Mouse (Mus musculus) right cerebral cortex, postnatal 14 days (tissue): ENCODE measurements around the gene Pym1.

ENCODE experiments used
- DNase-seq: peaks from one replicate; pipeline ENCODE4 v3.0.0; 2022

The Pym1 gene

GRCm38 (mm10) chr10:128745946-128746613 lies 1.6 kb upstream of the Pym1 start:
- DNase-seq, result no peak

- DNase-seq, result no peak
Measured at GRCm38 (mm10) chr10:128746972-128747645, 580 bp upstream of the Pym1 start.

DNA sequence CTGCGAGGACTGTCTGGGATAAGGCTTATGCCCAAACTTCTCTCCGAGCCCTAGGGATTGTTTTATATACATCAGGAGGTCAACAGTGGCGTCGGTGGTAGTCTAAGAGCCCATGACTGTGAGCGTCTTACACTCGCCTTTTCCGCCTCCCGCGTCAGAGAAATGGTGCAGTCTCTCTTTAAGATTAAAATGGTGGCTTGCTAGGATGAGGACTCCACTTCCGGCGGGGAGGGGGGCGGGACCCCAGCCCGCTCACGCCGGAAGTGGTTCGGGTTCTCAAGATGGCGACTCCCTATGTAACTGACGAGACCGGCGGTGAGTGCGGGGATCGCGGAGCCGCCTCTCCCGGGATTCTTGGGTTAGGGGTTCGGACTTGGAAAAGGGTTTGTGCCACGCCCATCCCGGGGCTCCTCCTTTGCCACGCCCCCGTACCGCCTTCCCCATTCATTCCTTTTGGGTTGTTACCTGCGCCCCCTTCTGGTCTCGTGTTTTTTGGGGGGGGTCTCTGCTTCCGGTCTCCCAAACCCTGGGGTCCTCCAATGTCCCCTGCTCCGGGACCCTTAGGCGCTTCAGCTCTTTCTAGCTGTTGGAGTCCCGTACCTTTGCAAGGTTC lies 669 bp downstream of the Pym1 start:
- DNase-seq, result peak; percentile 66

DNA sequence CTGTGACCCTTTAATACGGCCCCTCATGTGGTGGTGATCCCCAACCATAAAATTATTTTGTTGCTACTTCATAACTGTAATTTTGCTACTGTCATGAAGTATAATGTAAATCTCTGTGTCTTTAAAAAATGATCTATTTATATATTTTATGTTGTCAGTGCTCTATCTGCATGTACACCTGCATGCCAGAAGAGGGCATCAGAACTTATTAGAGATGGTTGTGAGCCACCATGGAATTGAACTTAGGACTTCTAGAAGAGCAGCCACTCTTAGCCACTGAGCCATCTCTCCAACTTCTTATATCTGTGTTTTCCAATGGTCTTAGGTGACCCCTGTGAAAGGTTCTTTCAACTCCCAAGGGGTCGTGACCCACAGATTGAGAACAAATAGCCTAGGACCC lies 25.2 kb downstream of the Pym1 start:
- DNase-seq, result no peak

GRCm38 (mm10) chr10:128773685-128774084 lies 26.0 kb downstream of the Pym1 start:
- DNase-seq, result no peak

GRCm38 (mm10) chr10:128778441-128778840 lies 30.8 kb downstream of the Pym1 start:
- DNase-seq, result no peak

- DNase-seq, result no peak
Measured at GRCm38 (mm10) chr10:128779011-128779795, 31.5 kb downstream of the Pym1 start.

- DNase-seq, result no peak
Measured at GRCm38 (mm10) chr10:128780200-128780599, 32.5 kb downstream of the Pym1 start.

- DNase-seq, result no peak
Measured at GRCm38 (mm10) chr10:128790398-128791124, 42.9 kb downstream of the Pym1 start, which contains the start of gene Mmp19. TSS of gene Mmp19 (plus strand) at chr10:128790910.

GRCm38 (mm10) chr10:128792041-128792440 lies 44.4 kb downstream of the Pym1 start:
- no peak for DNase-seq

- no peak for DNase-seq
Measured at GRCm38 (mm10) chr10:128793258-128793657, 45.6 kb downstream of the Pym1 start.

- DNase-seq, result no peak
Measured at GRCm38 (mm10) chr10:128794391-128794790, 46.7 kb downstream of the Pym1 start.

DNA sequence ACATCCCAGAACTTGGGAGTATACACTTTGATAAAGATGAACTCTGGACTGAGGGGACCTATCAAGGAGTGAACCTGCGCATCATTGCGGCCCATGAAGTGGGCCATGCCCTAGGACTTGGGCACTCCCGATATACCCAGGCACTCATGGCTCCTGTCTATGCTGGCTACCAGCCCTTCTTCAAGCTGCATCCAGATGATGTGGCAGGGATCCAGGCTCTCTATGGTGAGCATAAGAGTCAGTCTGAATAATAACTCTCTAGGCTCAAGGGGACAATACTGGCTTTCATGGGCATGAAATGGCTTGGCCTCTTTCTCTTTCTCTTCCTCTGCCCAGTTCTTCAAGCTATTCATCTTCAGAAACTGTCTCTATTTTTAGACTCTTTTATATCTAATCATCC lies 47.9 kb downstream of the Pym1 start:
- no peak for DNase-seq

- no peak for DNase-seq
Measured at GRCm38 (mm10) chr10:128798676-128799075, 51.0 kb downstream of the Pym1 start.

- no peak for DNase-seq
Measured at GRCm38 (mm10) chr10:128801981-128802495, 54.3 kb downstream of the Pym1 start.

- DNase-seq, result no peak
Measured at GRCm38 (mm10) chr10:128802956-128803355, 55.3 kb downstream of the Pym1 start.

DNA sequence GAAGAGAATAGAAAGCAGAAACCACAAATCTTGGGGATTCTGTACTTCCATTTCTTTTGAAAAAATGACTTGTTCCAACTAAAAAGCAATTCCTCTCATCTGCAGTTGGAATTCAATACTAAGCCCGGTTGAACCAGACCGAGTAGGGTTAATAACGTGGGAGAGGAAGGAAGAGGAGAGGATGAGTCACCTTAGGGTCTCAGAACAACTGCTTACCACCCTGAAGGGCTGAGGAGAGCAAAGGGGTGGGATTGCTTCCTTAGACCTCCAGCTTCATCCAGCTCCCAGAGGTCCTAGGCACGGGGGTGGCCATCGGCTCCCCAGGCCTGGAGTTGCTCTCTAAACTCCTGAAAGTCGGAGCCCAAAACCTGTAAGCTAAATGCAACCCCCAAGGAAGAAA lies 55.7 kb downstream of the Pym1 start:
- DNase-seq, result no peak

DNA sequence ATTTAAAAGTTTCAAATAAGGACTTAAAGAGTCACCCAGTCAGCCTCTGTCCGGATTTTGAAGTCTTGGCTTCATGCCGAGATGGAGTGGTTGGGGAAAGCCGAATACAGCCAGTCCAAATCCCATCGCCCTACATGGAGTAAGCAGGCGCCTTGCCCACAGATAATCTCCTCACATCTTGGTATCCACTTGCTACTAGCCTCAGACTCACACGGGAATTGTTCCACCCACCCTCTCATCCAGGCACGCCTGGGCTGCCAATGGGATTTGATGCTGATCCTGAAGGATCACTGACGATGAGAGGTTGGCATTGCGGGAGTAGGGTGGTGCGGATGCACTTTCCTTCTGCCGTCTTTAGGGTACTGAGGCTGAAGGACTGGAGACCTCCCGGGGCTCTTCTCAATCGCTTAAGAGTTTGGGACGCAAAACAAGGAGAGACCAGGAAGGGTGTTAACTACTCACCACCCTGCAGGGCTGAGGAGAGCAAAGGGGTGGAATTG lies 56.1 kb downstream of the Pym1 start, which contains the start of gene Dnajc14:
Dnajc14 (plus strand) TSS at position 292 of the 500 bp plus-strand sequence.
- DNase-seq, result peak; percentile 60

- DNase-seq, result peak; percentile 73
Measured at GRCm38 (mm10) chr10:128804271-128805091, 56.8 kb downstream of the Pym1 start, which contains the start of gene Tmem198b. TSS of gene Tmem198b (minus strand) at chr10:128804370.

DNA sequence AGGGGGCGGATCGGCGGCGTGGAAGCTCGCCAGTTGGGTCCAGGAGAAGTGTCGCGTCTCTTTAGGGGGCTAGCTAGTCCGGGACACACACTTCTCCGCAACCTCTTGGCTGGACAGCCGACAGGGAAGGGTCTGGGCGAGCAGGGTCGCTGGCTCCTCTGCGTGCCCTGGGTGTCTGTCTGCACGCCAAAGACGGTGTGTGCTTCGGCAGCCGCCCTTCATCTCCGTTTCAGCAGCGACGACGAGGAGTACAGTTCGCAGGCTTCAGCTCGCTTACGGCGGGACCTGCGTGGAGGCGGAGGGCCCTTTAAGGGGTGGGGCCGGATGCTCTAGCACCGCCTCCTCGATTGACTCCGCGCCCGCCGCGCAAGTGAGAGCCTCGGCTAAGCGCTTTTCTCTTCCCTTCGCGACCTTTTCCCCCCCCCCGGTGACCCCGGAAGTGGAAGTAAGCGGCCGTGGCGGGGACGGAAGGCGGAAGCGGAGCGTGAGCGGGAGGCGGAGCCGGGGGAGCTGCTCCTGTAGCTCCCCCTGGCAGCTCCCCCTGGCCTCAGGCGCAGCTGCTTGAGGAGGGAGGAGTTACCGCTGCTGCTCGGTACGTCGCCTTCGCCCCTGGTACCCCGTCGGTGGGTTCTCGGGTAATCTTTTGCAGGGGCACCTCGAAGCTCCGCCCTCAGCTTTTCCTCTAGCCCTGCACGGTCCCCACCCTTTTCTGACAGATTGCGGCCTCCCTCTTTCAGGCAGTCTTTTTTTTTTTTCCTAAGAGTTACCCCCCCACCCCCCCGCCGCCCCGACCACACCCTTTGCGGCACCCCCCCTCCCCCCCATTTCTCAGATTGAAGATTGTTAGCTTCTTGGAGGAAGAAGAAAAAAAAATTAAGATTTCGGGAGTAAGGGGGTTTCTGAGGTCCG lies 57.7 kb downstream of the Pym1 start:
- DNase-seq, result peak; percentile 96
